Mouse (Mus musculus) adrenal gland, postnatal 10 days (tissue): Measurements from ENCODE around the gene Vmn1r18. TPM values are rescaled to one million over a fixed set of nuclear protein-coding genes. Genes with fewer than 3 reads are reported as not detected.
"Not testable (repeated sequence)": the region's sequence is repeated elsewhere in the genome, so short reads cannot be mapped to it uniquely, and the experiment has no call there.

ENCODE experiments used
- DNase-seq: peaks from one replicate; pipeline ENCODE4 v3.0.0; 2021; ENCODE audit warnings: mixed read lengths
- long read RNA-seq, 2 experiments: library from polyadenylated mRNA; stranded (forward); transcript quantifications; one replicate each; pipeline ENCODE4 v2.0.0; 2021
- total RNA-seq, 2 experiments: library from RNA; stranded (reverse); gene quantifications; 2 replicates each; pipeline ENCODE4 v1.2.3; 2021

Vmn1r18 gene
- total RNA-seq: not detected
- long read RNA-seq, experiment 1: 0 reads
- long read RNA-seq, experiment 2: 0 reads

- DNase-seq: no peak
Measured at GRCm38 (mm10) chr6:57395683-57396082, at the start of gene Vmn1r18. Gene Vmn1r18, minus strand, starts transcription at chr6:57395783.

- DNase-seq: peak; percentile 4
Measured at GRCm38 (mm10) chr6:57431196-57431595, 35.6 kb upstream of the Vmn1r18 start.

GRCm38 (mm10) chr6:57428630-57429029 is 33.0 kb upstream of the Vmn1r18 start, which contains the start of gene Vmn1r20:
Gene Vmn1r20, plus strand, starts transcription at chr6:57428930.
- no peak for DNase-seq

DNA sequence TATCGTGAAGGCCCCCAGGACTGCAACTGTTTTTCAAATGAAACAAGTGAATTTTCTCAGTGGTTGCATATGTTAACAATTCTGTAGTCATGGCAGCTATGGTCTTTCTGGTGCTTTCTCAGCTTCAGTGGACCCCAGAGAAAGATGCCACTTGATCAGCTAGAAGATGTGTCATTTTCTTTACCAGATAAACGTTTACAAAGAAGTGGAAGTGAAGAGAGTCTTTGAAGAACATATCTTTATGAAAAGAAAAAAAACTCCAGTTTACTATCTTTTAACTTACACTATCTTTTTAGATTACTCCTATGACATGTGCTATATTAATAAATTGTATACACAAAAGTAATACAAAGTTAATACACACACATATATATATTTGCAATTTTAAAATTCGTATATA is 7.9 kb upstream of the Vmn1r18 start, which contains the start of gene Vmn1r19:
Gene Vmn1r19 (plus strand): TSS at position 301 of the 400 bp plus-strand sequence.
- not testable (repeated sequence) for DNase-seq

DNA sequence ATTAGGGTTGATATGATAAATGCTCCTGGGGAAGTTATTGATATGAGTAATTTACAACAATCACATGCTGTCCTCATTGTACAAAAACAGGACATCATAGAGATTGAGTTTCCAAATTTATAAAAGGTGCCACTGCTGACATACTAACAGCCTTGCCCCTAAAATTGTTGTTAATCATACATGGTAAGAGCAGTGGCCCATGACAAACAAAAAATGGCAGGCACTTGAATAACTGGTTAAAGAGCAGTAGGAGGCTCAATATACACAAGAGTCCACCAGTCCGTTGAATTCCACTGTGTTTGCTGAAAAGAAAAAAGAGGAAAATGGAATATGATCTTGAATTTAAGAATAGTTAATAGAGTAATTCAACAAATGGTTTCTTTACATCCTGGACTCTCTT is 28.1 kb downstream of the Vmn1r18 start:
- no peak for DNase-seq

GRCm38 (mm10) chr6:57365866-57366265 is 29.7 kb downstream of the Vmn1r18 start:
- not testable (repeated sequence) for DNase-seq

- no peak for DNase-seq
Measured at GRCm38 (mm10) chr6:57363627-57364026, 32.0 kb downstream of the Vmn1r18 start, which contains the start of gene Vmn1r17. Gene Vmn1r17, minus strand, starts transcription at chr6:57363727.

GRCm38 (mm10) chr6:57356864-57357263 is 38.7 kb downstream of the Vmn1r18 start:
- DNase-seq: no peak

DNA sequence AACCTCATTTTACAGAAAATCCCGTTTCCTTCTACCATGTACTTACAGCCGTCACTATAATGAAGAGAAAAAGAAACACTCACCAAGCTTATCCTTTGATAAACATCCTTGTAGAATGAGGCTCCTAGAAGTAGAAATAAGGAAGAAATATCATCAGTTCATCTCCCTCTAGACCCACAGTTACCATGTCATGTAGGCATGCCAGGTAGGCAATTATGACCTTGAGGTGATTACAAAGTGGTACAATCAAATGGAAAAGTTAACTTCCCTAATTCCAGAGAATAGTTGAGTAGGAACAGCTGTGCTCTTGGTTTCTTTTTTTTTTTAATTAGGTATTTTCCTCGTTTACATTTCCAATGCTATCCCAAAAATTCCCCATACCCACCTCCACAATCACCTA is 66.2 kb downstream of the Vmn1r18 start, which contains the start of gene Vmn1r16:
Gene Vmn1r16 (minus strand): TSS at position 101 of the 400 bp plus-strand sequence.
- no peak for DNase-seq

Other genes with a start within 250 kb of the Vmn1r18 start
- not detected for gene Vmn1r12, start 238.9 kb downstream of the Vmn1r18 start, total RNA-seq
- not detected for gene Vmn1r13, start 192.5 kb downstream of the Vmn1r18 start, total RNA-seq
- not detected for gene Vmn1r14, start 164.1 kb downstream of the Vmn1r18 start, total RNA-seq
- not detected for gene Vmn1r15, start 137.8 kb downstream of the Vmn1r18 start, total RNA-seq
- gene Vmn1r16, start 66.3 kb downstream of the Vmn1r18 start, total RNA-seq: not detected
- gene Vmn1r17, start 32.1 kb downstream of the Vmn1r18 start, total RNA-seq: not detected
- not detected for gene Vmn1r19, start 8.0 kb upstream of the Vmn1r18 start, total RNA-seq
- gene Vmn1r20, start 33.1 kb upstream of the Vmn1r18 start, total RNA-seq: not detected
- 10 to 100 TPM; 34.1 to 45.0 TPM for gene Ppm1k, start 139.7 kb upstream of the Vmn1r18 start, total RNA-seq
- 1 to 10 TPM; 8.3 to 8.8 TPM for gene Herc6, start 185.2 kb upstream of the Vmn1r18 start, total RNA-seq